Mouse (Mus musculus) forebrain, embryonic 16.5 days (tissue): ENCODE measurements around the gene Inpp5a. TPM values are rescaled to one million over a fixed set of nuclear protein-coding genes. Genes with fewer than 3 reads are reported as not detected.

ENCODE experiments used
- ATAC-seq: fragments of 200-750 bp; cut with Nextera tagmentation; 2 replicates; pipeline ENCODE4 v1.8.0; 2017; ENCODE audit warnings: mild to moderate bottlenecking, moderate library complexity
- H3K27ac ChIP-seq: fragments of 300-500 bp; sonication (generic); 2 replicates; pipeline ENCODE4 v1.5.1; 2014; ENCODE audit warnings: low read length, control low read depth
- H3K27me3 ChIP-seq: fragments of 300-500 bp; sonication (generic); replicated peaks from 2 replicates; pipeline ENCODE4 v1.6.1; 2014; ENCODE audit warnings: low read length; ENCODE audit not compliant: control insufficient read depth, insufficient read depth
- H3K36me3 ChIP-seq: fragments of 300-500 bp; sonication (generic); 2 replicates; pipeline ENCODE4 v1.6.1; 2014; ENCODE audit not compliant: control insufficient read depth, insufficient read depth
- H3K4me1 ChIP-seq: fragments of 300-500 bp; sonication (generic); replicated peaks from 2 replicates; pipeline ENCODE4 v1.6.1; 2014; ENCODE audit warnings: low read length; ENCODE audit not compliant: control insufficient read depth, insufficient read depth
- H3K4me2 ChIP-seq: fragments of 300-500 bp; sonication (generic); 2 replicates; pipeline ENCODE4 v1.6.1; 2014; ENCODE audit warnings: mild to moderate bottlenecking, low read length, control low read depth
- H3K4me3 ChIP-seq: fragments of 300-500 bp; sonication (generic); replicated peaks from 2 replicates; pipeline ENCODE4 v1.5.1; 2014; ENCODE audit warnings: mild to moderate bottlenecking, low read length, control low read depth
- H3K9ac ChIP-seq: fragments of 300-500 bp; sonication (generic); replicated peaks from 2 replicates; pipeline ENCODE4 v1.6.1; 2014; ENCODE audit warnings: low read depth, low read length, control low read depth
- H3K9me3 ChIP-seq: fragments of 300-500 bp; sonication (generic); 2 replicates; pipeline ENCODE4 v1.6.1; 2016; ENCODE audit warnings: low read length; ENCODE audit not compliant: control insufficient read depth
- WGBS: fragments of 180-500 bp; shearing (Covaris S2); extraction: QIAGEN DNeasy Blood & Tissue Kit; methylation state at CpG from one replicate; pipeline ENCODE4 v1.1.7; 2014; 5-methylcytosine and 5-hydroxymethylcytosine counted together
- polyA plus RNA-seq: library from polyadenylated mRNA; unstranded; fragments of >200 nt; fragmentation: Nextera tagmentation; extraction: Ambion mirVana; gene quantifications from 2 replicates; pipeline ENCODE4 v1.2.1, GENCODE M21; 2015

Gene Inpp5a
- polyA plus RNA-seq, 1 experiment from 2014 or later = 11.2 TPM

- Histone ChIP-seq H3K9ac (no peak overlapping the region), H3K27me3 (no peaks in the 10 kb centered on the region), H3K4me1 (no peaks in the 10 kb centered on the region), H3K4me2 (no peak overlapping the region), H3K9me3 (no peaks in the 10 kb centered on the region), H3K36me3 (no peaks in the 10 kb centered on the region), H3K4me3 (no peak overlapping the region), H3K27ac (no peak overlapping the region)
- no peak for ATAC-seq
- 78% methylated on average over 1 of the region's 1 CpGs for WGBS
Observed at GRCm38 (mm10) chr7:139472052-139472451, 83.1 kb downstream of the Inpp5a start.

GRCm38 (mm10) chr7:139472865-139473549 is 84.1 kb downstream of the Inpp5a start:
- 33% methylated on average over 7 of the region's 7 CpGs for WGBS
- peak; percentile 81 for ATAC-seq
- Histone ChIP-seq H3K27me3 (no peaks in the 10 kb centered on the region), H3K36me3 (no peaks in the 10 kb centered on the region), H3K9ac (no peak overlapping the region), H3K4me3 (no peak overlapping the region), H3K4me2 (no peak overlapping the region), H3K4me1 (no peaks in the 10 kb centered on the region), H3K27ac (no peak overlapping the region), H3K9me3 (no peaks in the 10 kb centered on the region)

- no peaks in the 10 kb centered on the region for H3K9me3 ChIP-seq
Observed at GRCm38 (mm10) chr7:139475896-139476295, 87.0 kb downstream of the Inpp5a start.

GRCm38 (mm10) chr7:139476700-139477099 is 87.8 kb downstream of the Inpp5a start:
- no peaks in the 10 kb centered on the region for H3K27me3 ChIP-seq
- no peak overlapping the region for H3K27ac ChIP-seq
- no peaks in the 10 kb centered on the region for H3K9me3 ChIP-seq
- no peaks in the 10 kb centered on the region for H3K36me3 ChIP-seq
- no peak overlapping the region for H3K4me3 ChIP-seq
- no peak for ATAC-seq
- no peak overlapping the region for H3K4me2 ChIP-seq
- no peak overlapping the region for H3K9ac ChIP-seq
- no peaks in the 10 kb centered on the region for H3K4me1 ChIP-seq
- WGBS = 69% methylated on average over 2 of the region's 2 CpGs

More at GRCm38 (mm10) chr7:139475896-139476295, 87.0 kb downstream of the Inpp5a start:
- Histone ChIP-seq H3K4me3 (no peak overlapping the region), H3K36me3 (no peaks in the 10 kb centered on the region), H3K27me3 (no peaks in the 10 kb centered on the region), H3K9ac (no peak overlapping the region), H3K27ac (no peak overlapping the region), H3K4me2 (no peak overlapping the region), H3K4me1 (no peaks in the 10 kb centered on the region)
- WGBS = 55% methylated on average over 4 of the region's 4 CpGs
- ATAC-seq = peak; percentile 33; the same call in 1 of the 2 replicates

- WGBS = 88% methylated on average over 3 of the region's 3 CpGs
- no peak for ATAC-seq
Observed at GRCm38 (mm10) chr7:139477748-139478147, 88.8 kb downstream of the Inpp5a start.

GRCm38 (mm10) chr7:139479077-139479476 is 90.2 kb downstream of the Inpp5a start:
- 58% methylated on average over 1 of the region's 1 CpGs for WGBS

More at GRCm38 (mm10) chr7:139477748-139478147, 88.8 kb downstream of the Inpp5a start:
- Histone ChIP-seq H3K27me3 (no peaks in the 10 kb centered on the region), H3K9ac (no peak overlapping the region), H3K27ac (no peak overlapping the region), H3K4me3 (no peak overlapping the region), H3K4me2 (no peak overlapping the region), H3K36me3 (no peaks in the 10 kb centered on the region), H3K4me1 (no peaks in the 10 kb centered on the region), H3K9me3 (no peaks in the 10 kb centered on the region)

GRCm38 (mm10) chr7:139479626-139480025 is 90.7 kb downstream of the Inpp5a start:
- Histone ChIP-seq H3K36me3 (no peaks in the 10 kb centered on the region), H3K4me3 (no peak overlapping the region), H3K27ac (no peak overlapping the region), H3K27me3 (no peaks in the 10 kb centered on the region), H3K4me2 (no peak overlapping the region), H3K9ac (no peak overlapping the region), H3K9me3 (no peaks in the 10 kb centered on the region), H3K4me1 (peaks cover 4% of the 10 kb centered on the region; the same call in 1 of the 2 replicates)
- ATAC-seq = no peak
- WGBS = 69% methylated on average over 6 of the region's 6 CpGs

More at GRCm38 (mm10) chr7:139479077-139479476, 90.2 kb downstream of the Inpp5a start:
- Histone ChIP-seq H3K9me3 (no peaks in the 10 kb centered on the region), H3K4me3 (no peak overlapping the region), H3K27me3 (no peaks in the 10 kb centered on the region), H3K9ac (no peak overlapping the region), H3K4me2 (no peak overlapping the region), H3K36me3 (no peaks in the 10 kb centered on the region), H3K4me1 (no peaks in the 10 kb centered on the region), H3K27ac (no peak overlapping the region)
- ATAC-seq = no peak

GRCm38 (mm10) chr7:139484206-139484955 is 95.5 kb downstream of the Inpp5a start:
- no peak overlapping the region for H3K27ac ChIP-seq
- H3K9ac ChIP-seq = no peak overlapping the region
- peaks cover 5% of the 10 kb centered on the region; the same call in 1 of the 2 replicates for H3K4me1 ChIP-seq
- H3K27me3 ChIP-seq = no peaks in the 10 kb centered on the region
- H3K4me3 ChIP-seq = no peak overlapping the region
- ATAC-seq = peak; percentile 85
- no peak overlapping the region for H3K4me2 ChIP-seq
- H3K9me3 ChIP-seq = no peaks in the 10 kb centered on the region
- H3K36me3 ChIP-seq = no peaks in the 10 kb centered on the region
- 49% methylated on average over 9 of the region's 9 CpGs for WGBS

GRCm38 (mm10) chr7:139489721-139490211 is 100.9 kb downstream of the Inpp5a start:
- Histone ChIP-seq H3K4me2 (no peak overlapping the region), H3K9ac (no peak overlapping the region), H3K9me3 (no peaks in the 10 kb centered on the region), H3K36me3 (no peaks in the 10 kb centered on the region), H3K4me3 (no peak overlapping the region), H3K27me3 (no peaks in the 10 kb centered on the region), H3K27ac (no peak overlapping the region), H3K4me1 (no peaks in the 10 kb centered on the region)
- 70% methylated on average over 3 of the region's 3 CpGs for WGBS
- no peak for ATAC-seq
